Mouse (Mus musculus) MEL (cell line): ENCODE data around the gene Ripply3. TPM values are rescaled to one million over a fixed set of nuclear protein-coding genes. Genes with fewer than 3 reads are reported as not detected.

ENCODE experiments used
- DNase-seq: peaks from one replicate; pipeline ENCODE4 v3.0.0; 2011; ENCODE audit warnings: low read depth, low spot score
- H3K27ac ChIP-seq: 2 replicates; pipeline ENCODE4 v1.5.1; 2012; ENCODE audit warnings: low read depth, mild to moderate bottlenecking, control low read depth, low read length, moderate library complexity; ENCODE audit not compliant: control insufficient read depth
- H3K27me3 ChIP-seq, 2 experiments: fragments of 150-350 bp in 1 of 2; sonication (generic) in 1 of 2; 2 replicates each; pipeline ENCODE4 v1.6.1; 2012; ENCODE audit warnings: low read length in 2 of 2, mild to moderate bottlenecking in 2 of 2, improper control_type of control experiment in 1 of 2, moderate library complexity in 1 of 2; ENCODE audit not compliant: insufficient read depth in 2 of 2, control insufficient read depth in 1 of 2
- H3K36me3 ChIP-seq, 2 experiments: 2 replicates each; pipeline ENCODE4 v1.6.1; 2012 to 2014; ENCODE audit warnings: low read length in 2 of 2, improper control_type of control experiment in 1 of 2, inconsistent platforms in 1 of 2, mild to moderate bottlenecking in 1 of 2; ENCODE audit not compliant: insufficient read depth in 2 of 2, control insufficient read depth in 1 of 2
- H3K4me1 ChIP-seq, 2 experiments: fragments of 150-350 bp in 1 of 2; sonication (generic) in 1 of 2; 2 replicates each; pipeline ENCODE4 v1.6.1; 2012; ENCODE audit warnings: low read length in 2 of 2, improper control_type of control experiment in 1 of 2, mild to moderate bottlenecking in 1 of 2; ENCODE audit not compliant: insufficient read depth in 2 of 2, control insufficient read depth in 1 of 2
- H3K4me3 ChIP-seq, 2 experiments: fragments of 150-350 bp in 1 of 2; sonication (generic) in 1 of 2; 2 replicates each; pipeline ENCODE4 v1.5.1; 2012; ENCODE audit warnings: low read depth in 2 of 2, low read length in 2 of 2, mild to moderate bottlenecking in 2 of 2, moderate library complexity in 2 of 2, control low read depth in 1 of 2, improper control_type of control experiment in 1 of 2; ENCODE audit not compliant: control insufficient read depth in 1 of 2, insufficient read depth in 1 of 2
- H3K79me2 ChIP-seq: 2 replicates; pipeline ENCODE4 v1.6.1; 2012; ENCODE audit warnings: mild to moderate bottlenecking, low read length, moderate library complexity; ENCODE audit not compliant: control insufficient read depth, poor library complexity, insufficient read depth
- H3K9ac ChIP-seq: 2 replicates; pipeline ENCODE4 v1.6.1; 2012; ENCODE audit warnings: low read depth, mild to moderate bottlenecking, control low read depth, low read length, moderate library complexity; ENCODE audit not compliant: control insufficient read depth, poor library complexity, severe bottlenecking
- H3K9me3 ChIP-seq: fragments of 150-350 bp; sonication (generic); replicated peaks from 2 replicates; pipeline ENCODE4 v1.6.1; 2012; ENCODE audit warnings: mild to moderate bottlenecking, low read length, improper control_type of control experiment, moderate library complexity; ENCODE audit not compliant: insufficient read depth
- CHD1 ChIP-seq: IDR thresholded peaks from 2 replicates; pipeline ENCODE4 v1.6.1; 2012; ENCODE audit warnings: low read depth, mild to moderate bottlenecking, inconsistent platforms, low read length, improper control_type of control experiment
- E2F4 ChIP-seq: IDR thresholded peaks from 2 replicates; pipeline ENCODE4 v1.6.1; 2011; ENCODE audit warnings: low read depth, low read length, improper control_type of control experiment, borderline replicate concordance
- EP300 ChIP-seq, 2 experiments: IDR thresholded peaks; 2 replicates each; pipeline ENCODE4 v1.6.1; 2011; ENCODE audit warnings: improper control_type of control experiment in 2 of 2, low read length in 2 of 2, low read depth in 1 of 2, mild to moderate bottlenecking in 1 of 2
- ETS1 ChIP-seq: IDR thresholded peaks from 2 replicates; pipeline ENCODE4 v1.6.1; 2012; ENCODE audit warnings: low read depth, mild to moderate bottlenecking, inconsistent platforms, low read length, improper control_type of control experiment, moderate library complexity
- GATA1 ChIP-seq: IDR thresholded peaks from 2 replicates; pipeline ENCODE4 v1.6.1; 2011; ENCODE audit warnings: low read depth, low read length, improper control_type of control experiment
- JUND ChIP-seq: IDR thresholded peaks from 2 replicates; pipeline ENCODE4 v1.6.1; 2011; ENCODE audit warnings: low read depth, mild to moderate bottlenecking, improper control_type of control experiment, low read length
- KAT2A ChIP-seq: conservative IDR thresholded peaks from 2 replicates; pipeline ENCODE4 v1.6.1; 2012; ENCODE audit warnings: low read depth, low read length, improper control_type of control experiment, inconsistent platforms
- MAFK ChIP-seq: IDR thresholded peaks from 2 replicates; pipeline ENCODE4 v1.6.1; 2011; ENCODE audit warnings: low read depth, mild to moderate bottlenecking, low read length, improper control_type of control experiment, borderline replicate concordance
- MAZ ChIP-seq: IDR thresholded peaks from 2 replicates; pipeline ENCODE4 v1.6.1; 2012; ENCODE audit warnings: low read depth, mild to moderate bottlenecking, inconsistent platforms, low read length, improper control_type of control experiment
- MEF2A ChIP-seq: IDR thresholded peaks from 2 replicates; pipeline ENCODE4 v1.6.1; 2014; ENCODE audit warnings: low read depth, mild to moderate bottlenecking, inconsistent platforms, low read length, improper control_type of control experiment; ENCODE audit not compliant: poor library complexity, insufficient replicate concordance, severe bottlenecking; ENCODE audit errors: extremely low read depth
- NRF1 ChIP-seq: IDR thresholded peaks from 2 replicates; pipeline ENCODE4 v1.6.1; 2014; ENCODE audit warnings: low read depth, mild to moderate bottlenecking, inconsistent platforms, low read length, improper control_type of control experiment, moderate library complexity; ENCODE audit not compliant: poor library complexity, insufficient read depth, severe bottlenecking
- POLR2A ChIP-seq, 2 experiments: IDR thresholded peaks; 2 replicates each; pipeline ENCODE4 v1.6.1; 2011 to 2012; ENCODE audit warnings: low read length in 2 of 2, mild to moderate bottlenecking in 2 of 2, control low read depth in 1 of 2, improper control_type of control experiment in 1 of 2, low read depth in 1 of 2, moderate library complexity in 1 of 2; ENCODE audit not compliant: control insufficient read depth in 1 of 2, insufficient read depth in 1 of 2, poor library complexity in 1 of 2
- POLR2AphosphoS2 ChIP-seq: IDR thresholded peaks from 2 replicates; pipeline ENCODE4 v1.6.1; 2011; ENCODE audit warnings: low read length, improper control_type of control experiment
- POLR2AphosphoS5 ChIP-seq: IDR thresholded peaks from 2 replicates; pipeline ENCODE4 v1.6.1; 2012; ENCODE audit warnings: low read depth, borderline replicate concordance, mild to moderate bottlenecking, inconsistent platforms, low read length, moderate library complexity, mixed read lengths
- SIN3A ChIP-seq: IDR thresholded peaks from 2 replicates; pipeline ENCODE4 v1.6.1; 2012; ENCODE audit warnings: low read length, improper control_type of control experiment, inconsistent platforms
- SMC3 ChIP-seq: IDR thresholded peaks from 2 replicates; pipeline ENCODE4 v1.6.1; 2011; ENCODE audit warnings: low read depth, low read length, improper control_type of control experiment
- TAL1 ChIP-seq: IDR thresholded peaks from 2 replicates; pipeline ENCODE4 v1.6.1; 2012; ENCODE audit warnings: mild to moderate bottlenecking, inconsistent platforms, low read length, moderate library complexity, mixed read lengths
- UBTF ChIP-seq: IDR thresholded peaks from 2 replicates; pipeline ENCODE4 v1.6.1; 2012; ENCODE audit warnings: low read depth, mild to moderate bottlenecking, inconsistent platforms, low read length, improper control_type of control experiment, moderate library complexity, borderline replicate concordance; ENCODE audit not compliant: insufficient read depth
- USF1 ChIP-seq: IDR thresholded peaks from 2 replicates; pipeline ENCODE4 v1.6.1; 2014; ENCODE audit warnings: low read depth, mild to moderate bottlenecking, inconsistent platforms, low read length, improper control_type of control experiment, moderate library complexity
- USF2 ChIP-seq, 2 experiments: IDR thresholded peaks; 2 replicates each; pipeline ENCODE4 v1.6.1; 2011 to 2012; ENCODE audit warnings: improper control_type of control experiment in 2 of 2, low read length in 2 of 2, borderline replicate concordance in 1 of 2, inconsistent platforms in 1 of 2, low read depth in 1 of 2, mild to moderate bottlenecking in 1 of 2; ENCODE audit not compliant: insufficient read depth in 1 of 2
- ZC3H11A ChIP-seq: IDR thresholded peaks from 2 replicates; pipeline ENCODE4 v1.6.1; 2012; ENCODE audit warnings: low read depth, mild to moderate bottlenecking, inconsistent platforms, low read length, improper control_type of control experiment
- ZNF384 ChIP-seq: IDR thresholded peaks from 2 replicates; pipeline ENCODE4 v1.6.1; 2012; ENCODE audit warnings: low read depth, mild to moderate bottlenecking, inconsistent platforms, low read length, improper control_type of control experiment
- polyA plus RNA-seq, 2 experiments: library from polyadenylated mRNA; stranded (reverse) in 1 of 2; unstranded in 1 of 2; fragments of >175 nt in 1 of 2; fragments of >200 nt in 1 of 2; gene quantifications; 2 replicates each; pipeline versions ENCODE4 v1.2.1 to v1.2.4; 2012; ENCODE audit warnings: low replicate concordance in 2 of 2, low read depth in 1 of 2; ENCODE audit not compliant: insufficient read length in 2 of 2, insufficient read depth in 1 of 2, missing spikeins in 1 of 2
- total RNA-seq: library from RNA; depleted of rRNA; stranded (reverse); fragments of 300-350 nt; gene quantifications from 2 replicates; pipeline ENCODE4 v1.2.3, GENCODE M21; 2012

The Ripply3 gene
- total and polyA plus RNA-seq, 3 experiments: 0.18 to 0.35 TPM; not detected in 1

GRCm38 (mm10) chr16:94349588-94350286 lies 21.5 kb downstream of the Ripply3 start:
- Histone ChIP-seq H3K4me1 (0 out of 4 replicates have a peak, but pooled peaks cover 0 to 3% of the 10 kb centered on the region in 2 experiments), H3K27me3 (peaks cover 0 to 5% of the 10 kb centered on the region in 2 experiments; a peak in 2 of 4 replicates), H3K4me3 (no peak overlapping the region), H3K9me3 (no peaks in the 10 kb centered on the region), H3K79me2 (no peaks in the 10 kb centered on the region)
- TF ChIP-seq POLR2AphosphoS5 (no peak), GATA1 (no peak), SIN3A (no peak), MAZ (no peak), CHD1 (no peak), POLR2A (IDR thresholded peaks at IDR 0.05; ENCODE audit: control insufficient read depth in 1 of 2, insufficient read depth in 1 of 2, low read depth in 1 of 2, low read length in 2 of 2, poor library complexity in 1 of 2) (no peak), ZC3H11A (no peak), NRF1 (no peak), KAT2A (no peak), USF2 (IDR thresholded peaks at IDR 0.05; ENCODE audit: borderline replicate concordance in 1 of 2, insufficient read depth in 1 of 2, low read depth in 1 of 2, low read length in 2 of 2) (no peak), UBTF (no peak), ZNF384 (no peak), E2F4 (no peak), JUND (no peak)
- TF ChIP-seq, all 39 proteins: peak for 0
- DNase-seq: no peak
- Histone ChIP-seq H3K36me3 (no peaks in the 10 kb centered on the region; a peak in 1 of 4 replicates), H3K27ac (no peak overlapping the region), H3K9ac (no peak overlapping the region)

- no peak for DNase-seq
- H3K4me1 ChIP-seq: 0 out of 4 replicates have a peak, but pooled peaks cover 0 to 3% of the 10 kb centered on the region in 2 experiments
- H3K27ac ChIP-seq: no peak overlapping the region
- TF ChIP-seq POLR2AphosphoS2 (no peak), POLR2A (IDR thresholded peaks at IDR 0.05; ENCODE audit: control insufficient read depth in 1 of 2, insufficient read depth in 1 of 2, low read depth in 1 of 2, low read length in 2 of 2, poor library complexity in 1 of 2) (no peak), MEF2A (no peak), EP300 (IDR thresholded peaks at IDR 0.05; ENCODE audit: low read depth in 1 of 2, low read length in 2 of 2) (no peak), ZNF384 (no peak), SIN3A (no peak), ETS1 (no peak), GATA1 (no peak), SMC3 (no peak), TAL1 (no peak), USF1 (no peak), MAFK (no peak)
- TF ChIP-seq, all 39 proteins: peak for 0
- Histone ChIP-seq H3K4me3 (no peak overlapping the region), H3K79me2 (no peaks in the 10 kb centered on the region), H3K27me3 (peaks cover 0 to 5% of the 10 kb centered on the region in 2 experiments; a peak in 2 of 4 replicates), H3K9ac (no peak overlapping the region), H3K9me3 (no peaks in the 10 kb centered on the region), H3K36me3 (no peaks in the 10 kb centered on the region; a peak in 1 of 4 replicates)
Observed at GRCm38 (mm10) chr16:94350287-94350677, 22.1 kb downstream of the Ripply3 start.
